In the genomic region with DNA sequence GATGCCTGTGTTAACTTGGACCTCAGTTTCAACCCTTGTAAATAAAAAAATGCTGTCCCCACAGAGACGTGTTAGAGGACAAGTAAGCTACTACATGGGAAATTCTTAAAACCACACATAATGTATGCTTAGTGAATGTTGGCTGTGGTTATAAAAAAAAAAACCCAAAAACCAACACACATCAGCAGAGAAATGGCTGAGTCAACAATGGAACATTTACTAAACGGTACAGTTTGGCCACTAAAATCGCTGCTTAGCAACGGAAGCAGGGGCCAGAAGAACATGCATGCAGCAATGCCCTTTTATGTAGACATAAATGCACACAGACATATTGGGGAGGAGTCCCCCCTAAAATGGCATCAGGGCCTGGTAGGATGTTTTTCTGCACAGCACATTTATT, we compare ENCODE assay signal across 29 mouse cellular contexts. TPM values are rescaled to one million over a fixed set of nuclear protein-coding genes. Genes with fewer than 3 reads are reported as not detected.
A peak's percentile ranks its signal among the peaks of the same experiment; 100 is the strongest.
DNase-seq lines count a peak whose midpoint lies in the region; ATAC-seq and TF ChIP-seq lines count a peak whose summit lies in the region.
"Had no signal": no experiment of that assay in that cellular context is flagged by ENCODE, and none has a peak within 500 bp of the region (broad histone marks: within the 10 kb centered on the region; RNA-seq: fewer than 3 reads in every experiment).

No protein-coding gene starts in this region.

- in situ Hi-C loops in CH12.LX (cut with MboI; ENCODE audit: low pct_ligation_motif_present, low pct_unique_long_range_greater_than_20kb, low sequenced_read_pairs): no loop called here

- DNase-seq in lung, postnatal 36 days: no peak
- DNase-seq in CH12.LX (ENCODE audit: extremely low read depth): peak; percentile 67
- no peak for DNase-seq in left cerebral cortex, postnatal 4 days
- DNase-seq in heart, embryonic 10.5 days (ENCODE audit: low spot score): no peak
- DNase-seq: adrenal gland, adult 2 months; adrenal gland, postnatal 36 days; cerebellum, adult 2 months; cerebellum, postnatal 14 days; gastrocnemius, adult 2 months; heart, postnatal 14 days; kidney, postnatal 25 days; lung, adult 2 months; right cerebral cortex, adult 18-20 months; spleen, adult 18-20 months; thymus, postnatal 36 days had no signal

- dilution Hi-C loops in CH12.LX (cut with MboI; ENCODE audit: extremely low pct_ligation_motif_present, extremely low pct_unique_long_range_greater_than_20kb, low sequenced_read_pairs): no loop called here

- intact Hi-C loops in left cerebral cortex, postnatal 4 days (cut with DNase I): no loop called here

- H3K4me2 ChIP-seq in lung, embryonic 15.5 days: no peak overlapping the region
- no peak overlapping the region for H3K4me2 ChIP-seq in CH12.LX (ENCODE audit: insufficient read depth, low read depth, poor library complexity, severe bottlenecking)
- no peak overlapping the region for H3K4me2 ChIP-seq in neural tube, embryonic 15.5 days
- H3K4me2 ChIP-seq: embryonic facial prominence, embryonic 15.5 days; forebrain, embryonic 13.5 days; limb, embryonic 13.5 days; liver, embryonic 12.5 days; midbrain, embryonic 13.5 days had no signal

- WGBS in lung, embryonic 15.5 days: 60% methylated on average over 4 of the region's 4 CpGs
- WGBS in neural tube, embryonic 15.5 days: 79% methylated on average over 4 of the region's 4 CpGs
- WGBS in heart, embryonic 10.5 days: 88% methylated on average over 4 of the region's 4 CpGs

- peak; percentile 71 for TF ChIP-seq EP300 in CH12.LX (IDR thresholded peaks at IDR 0.05; ENCODE audit: low read length)

- H3K9ac ChIP-seq in lung, embryonic 15.5 days: no peak overlapping the region
- no peak overlapping the region for H3K9ac ChIP-seq in CH12.LX (ENCODE audit: insufficient read depth, low read depth)
- H3K9ac ChIP-seq in neural tube, embryonic 15.5 days (replicated peaks): no peak overlapping the region
- H3K9ac ChIP-seq: embryonic facial prominence, embryonic 15.5 days; forebrain, embryonic 13.5 days; limb, embryonic 13.5 days; liver, embryonic 12.5 days; midbrain, embryonic 13.5 days had no signal

- TF ChIP-seq CTCF in CH12.LX (conservative IDR thresholded peaks at IDR 0.05 in 1 of 2, IDR thresholded peaks at IDR 0.05 in 1 of 2; ENCODE audit: low read depth in 2 of 2, low read length in 2 of 2): no peak

- H3K27ac ChIP-seq in lung, embryonic 15.5 days: peak overlapping the region; percentile 24; the same call in 1 of the 2 replicates
- no peak overlapping the region for H3K27ac ChIP-seq in CH12.LX (ENCODE audit: insufficient read depth, low read depth)
- H3K27ac ChIP-seq in neural tube, embryonic 15.5 days (replicated peaks): no peak overlapping the region
- no peak overlapping the region for H3K27ac ChIP-seq in heart, embryonic 10.5 days
- H3K27ac ChIP-seq: embryonic facial prominence, embryonic 10.5 days; embryonic facial prominence, embryonic 15.5 days; forebrain, embryonic 13.5 days; gastrocnemius, adult 2 months; hindbrain, postnatal 0 days; left cerebral cortex, adult 2 months; limb, embryonic 13.5 days; liver, embryonic 12.5 days; midbrain, embryonic 13.5 days had no signal

- H3K9me3 ChIP-seq in lung, embryonic 15.5 days: no peaks in the 10 kb centered on the region
- H3K9me3 ChIP-seq in CH12.LX (replicated peaks; ENCODE audit: low read length): no peaks in the 10 kb centered on the region
- H3K9me3 ChIP-seq in neural tube, embryonic 15.5 days (replicated peaks): no peaks in the 10 kb centered on the region
- no peaks in the 10 kb centered on the region for H3K9me3 ChIP-seq in heart, embryonic 10.5 days
- H3K9me3 ChIP-seq: embryonic facial prominence, embryonic 10.5 days; embryonic facial prominence, embryonic 15.5 days; forebrain, embryonic 13.5 days; limb, embryonic 13.5 days; liver, embryonic 12.5 days; midbrain, embryonic 13.5 days had no signal

- peaks cover 5% of the 10 kb centered on the region for H3K4me1 ChIP-seq in lung, embryonic 15.5 days
- peaks cover 36 to 59% of the 10 kb centered on the region in 2 experiments for H3K4me1 ChIP-seq in CH12.LX (ENCODE audit: control insufficient read depth in 1 of 2, insufficient read depth in 2 of 2)
- H3K4me1 ChIP-seq in neural tube, embryonic 15.5 days: no peaks in the 10 kb centered on the region
- H3K4me1 ChIP-seq in heart, embryonic 10.5 days: peaks cover 17% of the 10 kb centered on the region
- H3K4me1 ChIP-seq: forebrain, embryonic 13.5 days; limb, embryonic 13.5 days; midbrain, embryonic 13.5 days had no signal

- no peak for TF ChIP-seq RAD21 in CH12.LX (IDR thresholded peaks at IDR 0.05; ENCODE audit: low read depth, low read length)

- no peaks in the 10 kb centered on the region for H3K79me2 ChIP-seq in CH12.LX (replicated peaks; ENCODE audit: control insufficient read depth, extremely low read depth, insufficient read depth, poor library complexity, severe bottlenecking)

- H3K4me3 ChIP-seq in lung, embryonic 15.5 days: no peak overlapping the region
- no peak overlapping the region for H3K4me3 ChIP-seq in CH12.LX (replicated peaks in 1 of 3; ENCODE audit: low read depth in 2 of 3, low read length in 2 of 3, poor library complexity in 1 of 3)
- no peak overlapping the region for H3K4me3 ChIP-seq in neural tube, embryonic 15.5 days (replicated peaks)
- H3K4me3 ChIP-seq in heart, embryonic 10.5 days: no peak overlapping the region
- H3K4me3 ChIP-seq: embryonic facial prominence, embryonic 10.5 days; embryonic facial prominence, embryonic 15.5 days; forebrain, embryonic 13.5 days; gastrocnemius, adult 2 months; left cerebral cortex, adult 2 months; limb, embryonic 13.5 days; liver, embryonic 12.5 days; midbrain, embryonic 13.5 days had no signal

- no peak for TF ChIP-seq POLR2A in CH12.LX (IDR thresholded peaks at IDR 0.05; ENCODE audit: low read depth, low read length)

- ATAC-seq in lung, embryonic 15.5 days (ENCODE audit: borderline replicate concordance, extremely low read depth, low FRiP score, low TSS enrichment): no peak
- ATAC-seq in granulocyte monocyte progenitor cell, adult 5-6 weeks (replicated peaks; ENCODE audit: poor library complexity, severe bottlenecking): peak; percentile 21
- ATAC-seq in megakaryocyte progenitor cell, adult 5-6 weeks (replicated peaks; ENCODE audit: poor library complexity): peak; percentile 20; the same call in 1 of the 2 replicates
- ATAC-seq in neural tube, embryonic 15.5 days (ENCODE audit: low FRiP score): no peak
- ATAC-seq: forebrain, embryonic 13.5 days; hindbrain, postnatal 0 days; intestine, postnatal 0 days; liver, embryonic 12.5 days; midbrain, embryonic 13.5 days had no signal

- H3K27me3 ChIP-seq in lung, embryonic 15.5 days: no peaks in the 10 kb centered on the region
- H3K27me3 ChIP-seq in CH12.LX (replicated peaks): no peaks in the 10 kb centered on the region
- no peaks in the 10 kb centered on the region for H3K27me3 ChIP-seq in neural tube, embryonic 15.5 days (replicated peaks)
- no peaks in the 10 kb centered on the region for H3K27me3 ChIP-seq in heart, embryonic 10.5 days (ENCODE audit: insufficient read depth, poor library complexity, severe bottlenecking)
- H3K27me3 ChIP-seq: embryonic facial prominence, embryonic 15.5 days; forebrain, embryonic 13.5 days; limb, embryonic 13.5 days; liver, embryonic 12.5 days; midbrain, embryonic 13.5 days had no signal

- H3K36me3 ChIP-seq in lung, embryonic 15.5 days: peaks cover 66% of the 10 kb centered on the region
- H3K36me3 ChIP-seq in CH12.LX (replicated peaks in 1 of 2; ENCODE audit: control insufficient read depth in 1 of 2, insufficient read depth in 1 of 2, low read length in 1 of 2): peaks cover 43 to 55% of the 10 kb centered on the region in 2 experiments
- H3K36me3 ChIP-seq in neural tube, embryonic 15.5 days: peaks cover 94% of the 10 kb centered on the region
- H3K36me3 ChIP-seq in heart, embryonic 10.5 days: peaks cover 88% of the 10 kb centered on the region

RNA-seq across cellular contexts. Expression of gene Lrp1, which starts 34.7 kb away (rescaled TPM):
- polyA plus RNA-seq in lung, embryonic 15.5 days (2015; fragmentation: Nextera tagmentation; extraction: Ambion mirVana): 72.6 and 73.6 TPM in 2 replicates
- total RNA-seq in CH12.LX (2012; rRNA removed) (16.5 and 51.2 TPM in 2 replicates), CH12.LX (2014; rRNA removed) (3.1 and 3.3 TPM in 2 replicates)
- polyA plus RNA-seq in CH12.LX (2012; ENCODE audit: insufficient read length, low read depth): 11.0 and 11.8 TPM in 2 replicates
- 13.9 and 15.0 TPM in 2 replicates for total RNA-seq in granulocyte monocyte progenitor cell, adult 5-6 weeks (2014; fragmentation: Nextera tagmentation)
- total RNA-seq in granulocyte monocyte progenitor cell, adult 5-6 weeks (2017): 5.7 and 18.1 TPM in 2 replicates
- total RNA-seq in megakaryocyte progenitor cell, adult 5-6 weeks (2015): 9.8 and 10.0 TPM in 2 replicates
- total RNA-seq in megakaryocyte progenitor cell, adult 5-6 weeks (2017): 4.5 and 7.3 TPM in 2 replicates
- total RNA-seq in left cerebral cortex, postnatal 4 days (2021): 100 to 1,000 TPM; 286 to 296 TPM
- polyA plus RNA-seq in neural tube, embryonic 15.5 days (2015; fragmentation: Nextera tagmentation; extraction: Ambion mirVana): 102 and 108 TPM in 2 replicates
- 37.4 and 51.8 TPM in 2 replicates for polyA plus RNA-seq in heart, embryonic 10.5 days (2016; fragmentation: Nextera tagmentation; extraction: Ambion mirVana)

RNA-seq across cellular contexts. Expression of gene Nxph4, which starts 51.9 kb away (rescaled TPM):
- polyA plus RNA-seq in lung, embryonic 15.5 days (2015; fragmentation: Nextera tagmentation; extraction: Ambion mirVana): 1.3 and 1.9 TPM in 2 replicates
- total RNA-seq in CH12.LX (2012; rRNA removed) (0.13 TPM in 1 of 2 replicates, not detected in the other), CH12.LX (2014; rRNA removed) (not detected in 2 replicates)
- polyA plus RNA-seq in CH12.LX (2012; ENCODE audit: insufficient read length, low read depth): 0.14 and 0.15 TPM in 2 replicates
- total RNA-seq in granulocyte monocyte progenitor cell, adult 5-6 weeks (2014; fragmentation: Nextera tagmentation): not detected in 2 replicates
- total RNA-seq in granulocyte monocyte progenitor cell, adult 5-6 weeks (2017): not detected in 2 replicates
- not detected in 2 replicates for total RNA-seq in megakaryocyte progenitor cell, adult 5-6 weeks (2015)
- not detected in 2 replicates for total RNA-seq in megakaryocyte progenitor cell, adult 5-6 weeks (2017)
- 10 to 100 TPM; 12.9 to 14.4 TPM for total RNA-seq in left cerebral cortex, postnatal 4 days (2021)
- 80.4 and 102 TPM in 2 replicates for polyA plus RNA-seq in neural tube, embryonic 15.5 days (2015; fragmentation: Nextera tagmentation; extraction: Ambion mirVana)
- polyA plus RNA-seq in heart, embryonic 10.5 days (2016; fragmentation: Nextera tagmentation; extraction: Ambion mirVana): 0.16 and 0.33 TPM in 2 replicates
- total RNA-seq: megakaryocyte-erythroid progenitor cell, adult 5-6 weeks had no signal

RNA-seq across cellular contexts. Expression of gene Stat6, which starts 56.6 kb away (rescaled TPM):
- polyA plus RNA-seq in lung, embryonic 15.5 days (2015; fragmentation: Nextera tagmentation; extraction: Ambion mirVana): 33.1 and 37.6 TPM in 2 replicates
- total RNA-seq in CH12.LX (2012; rRNA removed) (58.7 and 76.6 TPM in 2 replicates), CH12.LX (2014; rRNA removed) (64.0 and 71.5 TPM in 2 replicates)
- polyA plus RNA-seq in CH12.LX (2012; ENCODE audit: insufficient read length, low read depth): 62.9 and 72.1 TPM in 2 replicates
- 71.6 and 82.1 TPM in 2 replicates for total RNA-seq in granulocyte monocyte progenitor cell, adult 5-6 weeks (2014; fragmentation: Nextera tagmentation)
- total RNA-seq in granulocyte monocyte progenitor cell, adult 5-6 weeks (2017): 46.0 and 67.5 TPM in 2 replicates
- 27.3 and 29.6 TPM in 2 replicates for total RNA-seq in megakaryocyte progenitor cell, adult 5-6 weeks (2015)
- total RNA-seq in megakaryocyte progenitor cell, adult 5-6 weeks (2017): 38.9 and 42.7 TPM in 2 replicates
- 1 to 10 TPM; 6.0 to 6.1 TPM for total RNA-seq in left cerebral cortex, postnatal 4 days (2021)
- 5.0 and 11.5 TPM in 2 replicates for polyA plus RNA-seq in neural tube, embryonic 15.5 days (2015; fragmentation: Nextera tagmentation; extraction: Ambion mirVana)
- 22.5 and 28.1 TPM in 2 replicates for polyA plus RNA-seq in heart, embryonic 10.5 days (2016; fragmentation: Nextera tagmentation; extraction: Ambion mirVana)

Comparison
In these comparisons a context has a peak if more than half of its experiments do, and no peak if none do; other contexts are left out.
1. ATAC-seq: peak in granulocyte monocyte progenitor cell, adult 5-6 weeks (single experiment) and megakaryocyte progenitor cell, adult 5-6 weeks (single experiment); none in lung, embryonic 15.5 days (single experiment) and neural tube, embryonic 15.5 days (single experiment).
2. RNA of gene Lrp1, which starts 34.7 kb away (total RNA-seq): 286 to 296 TPM in left cerebral cortex, postnatal 4 days; 3.1 to 51.2 TPM in CH12.LX, 5.7 to 18.1 TPM in granulocyte monocyte progenitor cell, adult 5-6 weeks and 4.5 to 10.0 TPM in megakaryocyte progenitor cell, adult 5-6 weeks; every median in the first group is over 4 times any median in the second.
3. RNA of gene Nxph4, which starts 51.9 kb away (total RNA-seq): 12.9 to 14.4 TPM in left cerebral cortex, postnatal 4 days; 0.13 TPM in CH12.LX, not detected in granulocyte monocyte progenitor cell, adult 5-6 weeks and not detected in megakaryocyte progenitor cell, adult 5-6 weeks; every median in the first group is over 10 times any median in the second.